Mouse (Mus musculus) heart, postnatal 0 days (tissue): Measurements from ENCODE around the gene A930009A15Rik. TPM values are rescaled to one million over a fixed set of nuclear protein-coding genes. Genes with fewer than 3 reads are reported as not detected.

ENCODE experiments used
- ATAC-seq: fragments of 200-750 bp; cut with Nextera tagmentation; 2 replicates; pipeline ENCODE4 v1.8.0; 2017; ENCODE audit warnings: low read depth, moderate number of reproducible peaks, moderate library complexity; ENCODE audit not compliant: insufficient read depth
- DNase-seq: peaks from one replicate; pipeline ENCODE4 v3.0.0-alpha.2; 2016; ENCODE audit warnings: low spot score
- H3K27ac ChIP-seq: fragments of 300-500 bp; sonication (generic); 2 replicates; pipeline ENCODE4 v1.5.1; 2014; ENCODE audit warnings: low read depth, mild to moderate bottlenecking
- H3K27me3 ChIP-seq: fragments of 300-500 bp; sonication (generic); 2 replicates; pipeline ENCODE4 v1.6.1; 2014; ENCODE audit warnings: low read length, mixed read lengths; ENCODE audit not compliant: control insufficient read depth, insufficient read depth
- H3K36me3 ChIP-seq: fragments of 300-500 bp; sonication (generic); replicated peaks from 2 replicates; pipeline ENCODE4 v1.6.1; 2014; ENCODE audit warnings: low read length, mixed read lengths; ENCODE audit not compliant: control insufficient read depth, insufficient read depth
- H3K4me1 ChIP-seq: fragments of 300-500 bp; sonication (generic); 2 replicates; pipeline ENCODE4 v1.6.1; 2014; ENCODE audit warnings: antibody characterized with exemption; ENCODE audit not compliant: control insufficient read depth, insufficient read depth
- H3K4me2 ChIP-seq: fragments of 300-500 bp; sonication (generic); 2 replicates; pipeline ENCODE4 v1.6.1; 2014; ENCODE audit warnings: low read depth, mild to moderate bottlenecking, low read length, moderate library complexity
- H3K4me3 ChIP-seq: fragments of 300-500 bp; sonication (generic); 2 replicates; pipeline ENCODE4 v1.5.1; 2014; ENCODE audit warnings: low read depth, low read length
- H3K9ac ChIP-seq: fragments of 300-500 bp; sonication (generic); replicated peaks from 2 replicates; pipeline ENCODE4 v1.6.1; 2014; ENCODE audit warnings: low read depth, low read length, mixed read lengths
- H3K9me3 ChIP-seq: fragments of 300-500 bp; sonication (generic); replicated peaks from 2 replicates; pipeline ENCODE4 v1.6.1; 2016; ENCODE audit warnings: low read length; ENCODE audit not compliant: control insufficient read depth
- CTCF ChIP-seq: IDR thresholded peaks from 2 replicates; pipeline ENCODE4 v1.5.1; 2016; ENCODE audit warnings: antibody characterized with exemption, control low read depth, low read depth
- EP300 ChIP-seq: IDR thresholded peaks from 2 replicates; pipeline ENCODE4 v1.6.1; 2016; ENCODE audit warnings: antibody characterized with exemption, low read depth
- WGBS: fragments of 180-500 bp; shearing (Covaris S2); extraction: QIAGEN DNeasy Blood & Tissue Kit; methylation state at CpG from one replicate; pipeline ENCODE4 v1.1.7; 2014; 5-methylcytosine and 5-hydroxymethylcytosine counted together
- polyA plus RNA-seq: library from polyadenylated mRNA; unstranded; fragments of >200 nt; fragmentation: Nextera tagmentation; extraction: Ambion mirVana; gene quantifications from 2 replicates; pipeline ENCODE4 v1.2.1, GENCODE M21; 2015
- total RNA-seq: library from RNA; depleted of rRNA; stranded (reverse); fragments of >200 nt; gene quantifications from 2 replicates; pipeline ENCODE4 v1.2.3, GENCODE M21; 2014; ENCODE audit warnings: low replicate concordance

A930009A15Rik gene
- total and polyA plus RNA-seq, 2 experiments from 2014 or later = not detected

DNA sequence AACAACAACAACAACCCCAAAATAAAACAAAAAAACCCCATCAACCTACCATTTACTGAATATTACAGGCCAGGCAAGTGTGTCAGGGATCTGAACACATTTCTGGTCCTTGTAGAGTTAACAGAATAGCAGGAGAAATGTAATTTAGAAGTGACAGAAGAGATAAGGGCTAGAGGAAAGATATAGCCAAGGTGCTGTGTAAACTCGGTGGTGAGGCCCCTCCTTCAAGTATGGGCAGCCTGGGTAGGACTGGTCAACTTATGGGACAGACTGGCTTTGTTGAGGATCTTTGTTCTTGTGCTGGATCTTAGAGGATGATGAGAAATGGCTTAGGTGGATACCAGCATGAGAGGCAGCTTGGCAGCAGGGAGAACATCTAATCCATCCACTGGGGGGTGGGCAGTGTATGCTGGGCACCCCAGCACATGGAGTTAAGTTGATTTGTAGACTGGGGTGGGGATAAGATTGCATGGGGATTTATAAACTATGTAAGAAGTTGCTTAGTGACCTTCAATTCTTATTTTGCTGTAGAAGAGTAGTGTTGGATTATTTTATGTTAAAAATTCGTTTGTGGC lies 14.5 kb upstream of the A930009A15Rik start:
- Histone ChIP-seq H3K9ac (no peak overlapping the region), H3K36me3 (no peaks in the 10 kb centered on the region), H3K4me1 (no peaks in the 10 kb centered on the region), H3K9me3 (no peaks in the 10 kb centered on the region), H3K4me2 (no peak overlapping the region), H3K27ac (no peak overlapping the region), H3K27me3 (no peaks in the 10 kb centered on the region), H3K4me3 (no peak overlapping the region)
- 18% methylated on average over 2 of the region's 2 CpGs for WGBS
- ATAC-seq (no peak), DNase-seq (no peak)
- TF ChIP-seq EP300 (no peak), CTCF (no peak)

- H3K4me1 ChIP-seq = no peaks in the 10 kb centered on the region
- no peak for ATAC-seq
Measured at GRCm38 (mm10) chr10:115556738-115557242, 13.0 kb upstream of the A930009A15Rik start.

DNA sequence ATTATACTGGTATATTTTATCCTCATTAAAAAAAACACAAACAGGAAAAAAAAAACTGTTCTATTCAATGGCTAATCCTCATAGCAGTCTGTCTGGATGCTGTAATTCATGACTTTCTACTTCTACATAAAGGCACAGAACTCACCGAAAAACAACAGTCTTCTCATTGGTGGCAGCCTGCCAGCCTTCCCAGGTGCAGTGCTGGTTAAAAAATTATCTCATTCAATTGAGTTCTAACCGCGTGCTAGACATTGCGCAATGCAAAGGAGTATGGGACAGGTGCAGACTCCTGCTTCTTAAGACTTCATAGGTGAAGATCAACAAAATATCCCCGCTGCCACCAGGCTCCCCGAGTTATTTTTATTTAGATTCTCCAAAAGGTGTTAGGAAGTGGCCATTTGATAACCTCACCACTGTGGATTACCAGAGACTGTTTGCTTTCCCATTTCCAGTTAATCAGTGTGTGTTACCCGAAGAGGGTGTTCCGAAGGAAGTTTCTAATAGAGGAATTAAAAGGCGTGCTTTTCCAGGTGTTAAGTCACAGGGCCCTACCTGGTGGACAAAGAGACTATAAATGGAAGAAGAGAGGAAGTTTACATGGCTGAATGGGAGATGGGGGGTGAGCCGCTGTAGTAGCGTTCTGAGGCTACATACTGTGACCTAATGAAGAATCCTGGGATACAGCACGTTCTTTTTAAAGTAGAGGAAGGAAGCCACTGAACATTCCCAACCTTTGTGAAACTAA lies 8.5 kb upstream of the A930009A15Rik start:
- H3K27me3 ChIP-seq = no peaks in the 10 kb centered on the region
- H3K4me2 ChIP-seq = no peak overlapping the region
- DNase-seq (no peak), ATAC-seq (no peak)
- WGBS = 50% methylated on average over 12 of the region's 12 CpGs
- H3K9me3 ChIP-seq = no peaks in the 10 kb centered on the region
- H3K9ac ChIP-seq = no peak overlapping the region
- H3K4me1 ChIP-seq = no peaks in the 10 kb centered on the region
- no peaks in the 10 kb centered on the region for H3K36me3 ChIP-seq
- no peak overlapping the region for H3K4me3 ChIP-seq
- no peak overlapping the region for H3K27ac ChIP-seq
- TF ChIP-seq EP300 (no peak), CTCF (no peak)

More at GRCm38 (mm10) chr10:115556738-115557242, 13.0 kb upstream of the A930009A15Rik start:
- TF ChIP-seq EP300 (no peak), CTCF (no peak)
- WGBS = 56% methylated on average over 12 of the region's 12 CpGs
- Histone ChIP-seq H3K4me3 (no peak overlapping the region), H3K9ac (no peak overlapping the region), H3K9me3 (no peaks in the 10 kb centered on the region), H3K27me3 (no peaks in the 10 kb centered on the region), H3K27ac (no peak overlapping the region), H3K36me3 (no peaks in the 10 kb centered on the region), H3K4me2 (no peak overlapping the region)
- no peak for DNase-seq

GRCm38 (mm10) chr10:115562911-115563686 lies 6.7 kb upstream of the A930009A15Rik start:
- no peak overlapping the region for H3K4me2 ChIP-seq
- WGBS = 81% methylated on average over 4 of the region's 4 CpGs
- H3K36me3 ChIP-seq = no peaks in the 10 kb centered on the region
- H3K27me3 ChIP-seq = no peaks in the 10 kb centered on the region
- TF ChIP-seq CTCF (no peak), EP300 (no peak)
- DNase-seq (no peak), ATAC-seq (no peak)
- H3K9ac ChIP-seq = no peak overlapping the region
- no peaks in the 10 kb centered on the region for H3K4me1 ChIP-seq
- no peak overlapping the region for H3K4me3 ChIP-seq
- H3K9me3 ChIP-seq = no peaks in the 10 kb centered on the region
- H3K27ac ChIP-seq = no peak overlapping the region

GRCm38 (mm10) chr10:115563961-115564360 lies 5.8 kb upstream of the A930009A15Rik start:
- TF ChIP-seq EP300 = no peak
- no peak for TF ChIP-seq CTCF
- Histone ChIP-seq H3K27ac (no peak overlapping the region), H3K4me3 (no peak overlapping the region), H3K4me1 (no peaks in the 10 kb centered on the region), H3K9me3 (no peaks in the 10 kb centered on the region), H3K27me3 (no peaks in the 10 kb centered on the region), H3K9ac (no peak overlapping the region), H3K4me2 (no peak overlapping the region), H3K36me3 (no peaks in the 10 kb centered on the region)
- DNase-seq (no peak), ATAC-seq (no peak)
- WGBS = 75% methylated on average over 5 of the region's 5 CpGs
